In genomic region chr11:57962382-57963285, GRCm38 (mm10) we compare ENCODE assay signal across 8 mouse cellular contexts. TPM values are rescaled to one million over a fixed set of nuclear protein-coding genes. Genes with fewer than 3 reads are reported as not detected.
DNase-seq lines count a peak whose midpoint lies in the region; ATAC-seq and TF ChIP-seq lines count a peak whose summit lies in the region.

No protein-coding gene starts in this region.

- under 1% methylated on average over 40 of the region's 40 CpGs for WGBS in heart, embryonic 13.5 days
- under 1% methylated on average over 40 of the region's 40 CpGs for WGBS in kidney, postnatal 0 days
- 1% methylated on average over 40 of the region's 40 CpGs for WGBS in liver, embryonic 11.5 days

- H3K4me3 ChIP-seq in brown adipose tissue, adult 24 weeks (ENCODE audit: insufficient read depth, low read depth, low read length): peak overlapping the region; percentile 86
- peak overlapping the region; percentile 66 for H3K4me3 ChIP-seq in heart, embryonic 13.5 days
- peak overlapping the region; percentile 75 for H3K4me3 ChIP-seq in kidney, postnatal 0 days (replicated peaks; ENCODE audit: low read depth, low read length)
- H3K4me3 ChIP-seq in liver, embryonic 11.5 days (ENCODE audit: low read depth, low read length): peak overlapping the region; percentile 59
- H3K4me3 ChIP-seq in myocyte: peak overlapping the region; percentile 35

- peak; percentile 91 for DNase-seq in kidney, postnatal 0 days (ENCODE audit: low spot score)
- DNase-seq in liver, embryonic 11.5 days (ENCODE audit: low spot score): peak; percentile 89
- peak; percentile 79 to 88 for DNase-seq in spleen, postnatal 4 days (ENCODE audit: low spot score in 2 of 2)

- H3ac ChIP-seq in myocyte (ENCODE audit: control insufficient read depth, insufficient read length): peak overlapping the region; percentile 74

- no peaks in the 10 kb centered on the region for H3K36me3 ChIP-seq in heart, embryonic 13.5 days
- no peaks in the 10 kb centered on the region for H3K36me3 ChIP-seq in kidney, postnatal 0 days (ENCODE audit: insufficient read depth, low read length)
- no peaks in the 10 kb centered on the region for H3K36me3 ChIP-seq in liver, embryonic 11.5 days (ENCODE audit: control insufficient read depth, insufficient read depth, low read length)
- H3K36me3 ChIP-seq in myocyte (ENCODE audit: control insufficient read depth, insufficient read depth): no peaks in the 10 kb centered on the region

- H3K27ac ChIP-seq in brown adipose tissue, adult 24 weeks (replicated peaks; ENCODE audit: low read depth, low read length): peak overlapping the region; percentile 79
- H3K27ac ChIP-seq in heart, embryonic 13.5 days (replicated peaks): peak overlapping the region; percentile 77
- peak overlapping the region; percentile 79 for H3K27ac ChIP-seq in kidney, postnatal 0 days
- peak overlapping the region; percentile 73 for H3K27ac ChIP-seq in liver, embryonic 11.5 days (ENCODE audit: low read depth, low read length)

- peak overlapping the region; percentile 79 for H3K4me2 ChIP-seq in heart, embryonic 13.5 days
- peak overlapping the region; percentile 89 for H3K4me2 ChIP-seq in kidney, postnatal 0 days (ENCODE audit: low read length)
- H3K4me2 ChIP-seq in liver, embryonic 11.5 days: peak overlapping the region; percentile 66
- H3K4me2 ChIP-seq in myocyte (ENCODE audit: low read depth): peak overlapping the region; percentile 89

- no peaks in the 10 kb centered on the region for H3K79me2 ChIP-seq in myocyte (ENCODE audit: control insufficient read depth, insufficient read depth)

- peak overlapping the region; percentile 87 for H3K9ac ChIP-seq in heart, embryonic 13.5 days
- peak overlapping the region; percentile 76 for H3K9ac ChIP-seq in kidney, postnatal 0 days (ENCODE audit: low read depth, low read length)
- H3K9ac ChIP-seq in liver, embryonic 11.5 days (ENCODE audit: low read depth, low read length): peak overlapping the region; percentile 62

- no peaks in the 10 kb centered on the region for H3K9me3 ChIP-seq in heart, embryonic 13.5 days
- no peaks in the 10 kb centered on the region for H3K9me3 ChIP-seq in kidney, postnatal 0 days (replicated peaks; ENCODE audit: low read length)
- H3K9me3 ChIP-seq in liver, embryonic 11.5 days (ENCODE audit: control insufficient read depth, low read length): no peaks in the 10 kb centered on the region

- TF ChIP-seq POLR2A in myocyte (IDR thresholded peaks at IDR 0.05; ENCODE audit: insufficient read length, low read depth): peak; percentile 60

- H3K4me1 ChIP-seq in brown adipose tissue, adult 24 weeks (ENCODE audit: control insufficient read depth, insufficient read depth, insufficient read length, low read length): no peaks in the 10 kb centered on the region
- H3K4me1 ChIP-seq in heart, embryonic 13.5 days: peaks cover 23% of the 10 kb centered on the region
- no peaks in the 10 kb centered on the region for H3K4me1 ChIP-seq in kidney, postnatal 0 days (replicated peaks; ENCODE audit: insufficient read depth, low read length)
- peaks cover 30% of the 10 kb centered on the region for H3K4me1 ChIP-seq in liver, embryonic 11.5 days (replicated peaks; ENCODE audit: control insufficient read depth, insufficient read depth, low read length)

- TF ChIP-seq CTCF in kidney, postnatal 0 days (IDR thresholded peaks at IDR 0.05; ENCODE audit: low read depth): peak; percentile 0; the same call in 1 of the 2 replicates

- ATAC-seq in CD4-positive, CD25-positive, alpha-beta regulatory T cell, adult 4 months: peak; percentile 87
- peak; percentile 95 for ATAC-seq in erythroid progenitor cell, adult 5-6 weeks (replicated peaks; ENCODE audit: low FRiP score, poor library complexity, severe bottlenecking)
- peak; percentile 80 for ATAC-seq in heart, embryonic 13.5 days (ENCODE audit: extremely low read depth, insufficient number of reproducible peaks, low FRiP score, low TSS enrichment)
- ATAC-seq in kidney, postnatal 0 days (replicated peaks; ENCODE audit: low FRiP score, low read depth): peak; percentile 92
- peak; percentile 85 for ATAC-seq in liver, embryonic 11.5 days (replicated peaks; ENCODE audit: low FRiP score)

- H3K27me3 ChIP-seq in heart, embryonic 13.5 days (replicated peaks): no peaks in the 10 kb centered on the region
- H3K27me3 ChIP-seq in kidney, postnatal 0 days (ENCODE audit: insufficient read depth, low read length): no peaks in the 10 kb centered on the region
- no peaks in the 10 kb centered on the region for H3K27me3 ChIP-seq in liver, embryonic 11.5 days (replicated peaks; ENCODE audit: control insufficient read depth, insufficient read depth, low read length)
- H3K27me3 ChIP-seq in myocyte (ENCODE audit: control insufficient read depth, insufficient read depth, insufficient read length): no peaks in the 10 kb centered on the region

TF ChIP-seq in myocyte, 11 proteins besides CTCF, POLR2A, EP300 and RAD21:
- TF ChIP-seq E2F4 (IDR thresholded peaks at IDR 0.05; ENCODE audit: insufficient read depth) (peak; percentile 47), POLR2AphosphoS2 (IDR thresholded peaks at IDR 0.05; ENCODE audit: insufficient read length, low read depth) (peak; percentile 39), MYOD1 (IDR thresholded peaks at IDR 0.05; ENCODE audit: control insufficient read depth in 1 of 3, insufficient read length in 2 of 3, low read depth in 2 of 3) (no peak), REST (IDR thresholded peaks at IDR 0.05; ENCODE audit: insufficient read depth, insufficient read length) (no peak)

RNA-seq across cellular contexts. Expression of gene Larp1, which starts 46.2 kb away (rescaled TPM):
- polyA plus RNA-seq in CD4-positive, CD25-positive, alpha-beta regulatory T cell, adult 4 months (2017; shearing (Covaris generic)): 10 to 100 TPM; 27.0 to 36.1 TPM
- 14.1 and 21.8 TPM in 2 replicates for polyA plus RNA-seq in brown adipose tissue, adult 24 weeks (2012; ENCODE audit: insufficient read depth, insufficient read length, missing spikeins)
- total RNA-seq in erythroid progenitor cell, adult 5-6 weeks (2015; ENCODE audit: low replicate concordance): 32.4 and 35.6 TPM in 2 replicates
- total RNA-seq in erythroid progenitor cell, adult 5-6 weeks (2017; ENCODE audit: low replicate concordance): 25.1 and 33.9 TPM in 2 replicates
- polyA plus RNA-seq in heart, embryonic 13.5 days (2015; fragmentation: Nextera tagmentation; extraction: Ambion mirVana): 11.7 and 12.8 TPM in 2 replicates
- 12.9 and 14.0 TPM in 2 replicates for polyA plus RNA-seq in kidney, postnatal 0 days (2015; fragmentation: Nextera tagmentation; extraction: Ambion mirVana)
- polyA plus RNA-seq in liver, embryonic 11.5 days (2014; fragmentation: Nextera tagmentation; extraction: Ambion mirVana): 37.2 and 43.0 TPM in 2 replicates
- 67.6 TPM for polyA plus RNA-seq in myocyte (2012; fragmentation: generic; extraction: Trizol)

Comparison
In these comparisons a context has a peak if more than half of its experiments do, and no peak if none do; other contexts are left out.
1. Peak in every context shown above with its lines: DNase-seq, ATAC-seq, H3K4me3 ChIP-seq and H3K27ac ChIP-seq.
2. H3K4me3 ChIP-seq: peak in every context shown above with its lines; median percentile 86 in brown adipose tissue, adult 24 weeks; 75 in kidney, postnatal 0 days; 66 in heart, embryonic 13.5 days; 59 in liver, embryonic 11.5 days; 35 in myocyte.